Mouse (Mus musculus): ENCODE results near the gene Nop53.

GRCm38 (mm10) chr7:15933437-15934359 lies 12.2 kb downstream of the Nop53 start:
- TF ChIP-seq CTCF (IDR thresholded peaks at IDR 0.05; ENCODE audit: low read depth) (no peak), EP300 (IDR thresholded peaks at IDR 0.05; ENCODE audit: low read depth) (peak; percentile 43; the same call in 1 of the 2 replicates)
